In genomic region chr3:89510979-89511378, GRCm38 (mm10) we compare ENCODE assay signal across 8 mouse cellular contexts. TPM values are rescaled to one million over a fixed set of nuclear protein-coding genes. Genes with fewer than 3 reads are reported as not detected.
DNase-seq lines count a peak whose midpoint lies in the region; ATAC-seq lines count a peak whose summit lies in the region.

No protein-coding gene starts in this region.

- WGBS in forebrain, embryonic 14.5 days = 22% methylated on average over 4 of the region's 4 CpGs
- WGBS in intestine, embryonic 16.5 days = 23% methylated on average over 4 of the region's 4 CpGs
- WGBS in lung, embryonic 15.5 days = 12% methylated on average over 4 of the region's 4 CpGs

- H3K36me3 ChIP-seq in forebrain, embryonic 14.5 days (ENCODE audit: control insufficient read depth, insufficient read depth, low read length) = no peaks in the 10 kb centered on the region
- no peaks in the 10 kb centered on the region for H3K36me3 ChIP-seq in intestine, embryonic 16.5 days (ENCODE audit: control insufficient read depth, insufficient read depth, low read length)
- H3K36me3 ChIP-seq in lung, embryonic 15.5 days = no peaks in the 10 kb centered on the region

- no peak overlapping the region for H3K27ac ChIP-seq in forebrain, embryonic 14.5 days (ENCODE audit: low read depth, low read length)
- H3K27ac ChIP-seq in intestine, embryonic 16.5 days (ENCODE audit: low read length) = no peak overlapping the region
- H3K27ac ChIP-seq in lung, embryonic 15.5 days = no peak overlapping the region

- peak overlapping the region; percentile 26 for H3K4me2 ChIP-seq in forebrain, embryonic 14.5 days (ENCODE audit: low read length)
- 0 out of 2 replicates have a peak overlapping the region, but pooled peaks have one; percentile 6 for H3K4me2 ChIP-seq in intestine, embryonic 16.5 days (ENCODE audit: low read depth, low read length)
- 0 out of 2 replicates have a peak overlapping the region, but pooled peaks have one; percentile 8 for H3K4me2 ChIP-seq in lung, embryonic 15.5 days

- DNase-seq in 3T3-L1 (ENCODE audit: low read depth, low spot score) = peak; percentile 30
- DNase-seq in CD4-positive helper T cell, adult 2 months (ENCODE audit: low read depth, low spot score) = peak; percentile 19
- DNase-seq in cerebellum, adult 11 months = peak; percentile 36
- peak; percentile 78 for DNase-seq in forebrain, embryonic 14.5 days (ENCODE audit: low spot score)
- peak; percentile 59 for DNase-seq in right cerebral cortex, adult 18-20 months

- peak overlapping the region; percentile 17; the same call in 1 of the 2 replicates for H3K9ac ChIP-seq in forebrain, embryonic 14.5 days (ENCODE audit: low read length)
- no peak overlapping the region for H3K9ac ChIP-seq in intestine, embryonic 16.5 days (ENCODE audit: low read depth, low read length)
- H3K9ac ChIP-seq in lung, embryonic 15.5 days = no peak overlapping the region

- no peaks in the 10 kb centered on the region for H3K9me3 ChIP-seq in forebrain, embryonic 14.5 days (replicated peaks; ENCODE audit: control insufficient read depth, low read length)
- H3K9me3 ChIP-seq in intestine, embryonic 16.5 days (ENCODE audit: control insufficient read depth, low read length) = no peaks in the 10 kb centered on the region
- H3K9me3 ChIP-seq in lung, embryonic 15.5 days = no peaks in the 10 kb centered on the region

- H3K4me3 ChIP-seq in forebrain, embryonic 14.5 days (ENCODE audit: low read depth, low read length) = no peak overlapping the region
- H3K4me3 ChIP-seq in intestine, embryonic 16.5 days (ENCODE audit: low read length) = no peak overlapping the region
- H3K4me3 ChIP-seq in lung, embryonic 15.5 days = no peak overlapping the region

- no peaks in the 10 kb centered on the region for H3K4me1 ChIP-seq in forebrain, embryonic 14.5 days (ENCODE audit: control insufficient read depth, insufficient read depth, low read length)
- no peaks in the 10 kb centered on the region for H3K4me1 ChIP-seq in intestine, embryonic 16.5 days (ENCODE audit: control insufficient read depth, insufficient read depth, low read length)
- H3K4me1 ChIP-seq in lung, embryonic 15.5 days = 0 out of 2 replicates have a peak, but pooled peaks cover 3% of the 10 kb centered on the region

- ATAC-seq in forebrain, embryonic 14.5 days = peak; percentile 84
- ATAC-seq in intestine, embryonic 16.5 days = no peak
- ATAC-seq in lung, embryonic 15.5 days (ENCODE audit: borderline replicate concordance, extremely low read depth, low FRiP score, low TSS enrichment) = no peak
- ATAC-seq in activated CD4-positive, CD25-positive, alpha-beta regulatory T cell, adult 4 months = no peak

- H3K27me3 ChIP-seq in forebrain, embryonic 14.5 days (replicated peaks; ENCODE audit: control insufficient read depth, insufficient read depth, low read length) = 0 out of 2 replicates have a peak, but pooled peaks cover 3% of the 10 kb centered on the region
- peaks cover 13% of the 10 kb centered on the region; the same call in 1 of the 2 replicates for H3K27me3 ChIP-seq in intestine, embryonic 16.5 days (replicated peaks; ENCODE audit: control insufficient read depth, insufficient read depth, low read length)
- H3K27me3 ChIP-seq in lung, embryonic 15.5 days = peaks cover 47% of the 10 kb centered on the region

RNA-seq across cellular contexts. Expression of gene Kcnn3, which starts 9.0 kb away (rescaled TPM):
- 4.8 and 6.1 TPM in 2 replicates for polyA plus RNA-seq in forebrain, embryonic 14.5 days (2014; fragmentation: Nextera tagmentation; extraction: Ambion mirVana)
- polyA plus RNA-seq in intestine, embryonic 16.5 days (2015; fragmentation: Nextera tagmentation; extraction: Ambion mirVana) = 3.8 and 4.1 TPM in 2 replicates
- 1.1 and 1.2 TPM in 2 replicates for polyA plus RNA-seq in lung, embryonic 15.5 days (2015; fragmentation: Nextera tagmentation; extraction: Ambion mirVana)
- polyA plus RNA-seq in activated CD4-positive, CD25-positive, alpha-beta regulatory T cell, adult 4 months (2017; shearing (Covaris generic)) = not detected

RNA-seq across cellular contexts. Expression of gene Pmvk, which starts 56.6 kb away (rescaled TPM):
- 84.4 and 90.2 TPM in 2 replicates for polyA plus RNA-seq in forebrain, embryonic 14.5 days (2014; fragmentation: Nextera tagmentation; extraction: Ambion mirVana)
- 72.2 and 77.0 TPM in 2 replicates for polyA plus RNA-seq in intestine, embryonic 16.5 days (2015; fragmentation: Nextera tagmentation; extraction: Ambion mirVana)
- 48.0 and 50.5 TPM in 2 replicates for polyA plus RNA-seq in lung, embryonic 15.5 days (2015; fragmentation: Nextera tagmentation; extraction: Ambion mirVana)
- polyA plus RNA-seq in activated CD4-positive, CD25-positive, alpha-beta regulatory T cell, adult 4 months (2017; shearing (Covaris generic)) = 10 to 100 TPM; 31.4 to 41.9 TPM

Comparison
In these comparisons a context has a peak if more than half of its experiments do, and no peak if none do; other contexts are left out.
1. DNase-seq: peak in every context shown above with its lines; median percentile 78 in forebrain, embryonic 14.5 days; 59 in right cerebral cortex, adult 18-20 months; 36 in cerebellum, adult 11 months; 30 in 3T3-L1; 19 in CD4-positive helper T cell, adult 2 months.